Mouse (Mus musculus) mouse embryonic stem cell (cell line): ENCODE results near the gene Rfxap.
"Not testable (repeated sequence)": the region's sequence is repeated elsewhere in the genome, so short reads cannot be mapped to it uniquely, and the experiment has no call there.

ENCODE experiments used
- in situ Hi-C, 2 experiments: fragments of 300-500 bp; cut with MboI; formaldehyde crosslinking; loops; 1 replicate in 1 of 2; 3 replicates in 1 of 2; pipeline ENCODE4 v1.14.3; 2019 to 2020; ENCODE audit warnings: low sequenced_read_pairs in 2 of 2, low pct_unique_long_range_greater_than_20kb in 1 of 2, mixed read lengths in 1 of 2; ENCODE audit not compliant: unreplicated experiment in 1 of 2

Rfxap gene

GRCm38 (mm10) chr3:54773613-54774012 lies 34.0 kb downstream of the Rfxap start:
- in situ Hi-C loops, result no loop called here

DNA sequence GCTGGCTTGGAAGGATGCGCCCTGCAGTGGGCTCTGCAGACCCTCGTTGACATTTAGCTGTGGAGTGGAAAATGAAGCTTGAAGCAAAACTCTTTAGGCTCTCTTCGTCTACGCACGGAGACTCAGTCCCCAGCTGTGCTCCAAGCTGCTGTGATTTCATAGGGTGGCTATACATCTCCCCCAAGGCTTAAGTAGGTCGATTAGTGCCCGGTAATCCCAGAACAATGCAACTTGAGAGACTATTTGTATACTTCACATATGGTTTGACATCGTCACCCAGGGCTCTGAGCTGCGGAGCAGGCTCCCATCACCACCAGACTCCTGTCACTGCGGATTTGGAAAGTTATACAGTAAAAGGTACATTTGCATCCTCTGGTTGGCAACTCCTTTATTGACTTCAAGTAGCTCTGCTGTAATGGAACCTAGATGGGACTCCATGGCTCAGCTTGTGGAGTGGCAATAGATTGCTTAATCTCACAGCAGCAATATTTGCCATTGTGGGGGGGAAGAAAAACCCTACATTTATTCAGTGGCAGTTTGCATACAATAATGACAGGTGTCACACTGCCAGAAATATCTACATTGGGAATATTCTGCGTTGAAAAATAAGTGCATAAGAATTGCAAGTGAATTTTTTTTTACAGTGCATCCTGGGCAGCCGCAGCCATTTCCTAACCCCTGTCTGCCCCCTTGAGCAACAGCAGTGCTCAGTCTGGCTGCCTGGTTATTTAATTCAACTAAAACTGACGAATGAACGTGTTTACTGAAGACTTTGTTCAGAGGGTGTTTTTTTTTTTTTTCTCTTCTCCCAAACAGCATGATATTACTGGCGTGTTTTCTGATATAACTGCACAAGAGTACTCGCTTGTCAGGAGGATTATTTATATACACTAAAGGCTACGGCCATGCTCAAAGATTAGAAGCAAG lies 38.0 kb downstream of the Rfxap start:
- in situ Hi-C loops, result no loop called here

DNA sequence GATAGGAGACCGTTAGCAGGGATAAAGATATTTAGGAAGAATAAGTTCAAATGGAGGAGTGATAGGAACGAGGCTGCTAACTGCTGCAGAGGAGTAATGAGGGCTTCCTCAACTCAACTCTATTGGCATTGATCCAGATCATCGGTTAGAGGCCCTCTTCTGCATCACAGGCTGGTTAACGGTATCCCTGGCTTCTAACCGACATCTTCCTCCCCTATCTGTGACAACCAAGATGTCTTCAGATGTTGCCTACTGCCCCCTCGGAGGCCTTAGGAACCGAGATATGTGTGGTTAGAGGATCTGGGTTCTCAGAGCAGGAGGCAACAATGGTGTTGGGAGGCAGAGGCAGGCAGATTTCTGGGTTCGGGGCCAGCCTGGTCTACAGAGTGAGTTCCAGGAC lies 39.0 kb downstream of the Rfxap start:
- in situ Hi-C loops, result no loop called here

DNA sequence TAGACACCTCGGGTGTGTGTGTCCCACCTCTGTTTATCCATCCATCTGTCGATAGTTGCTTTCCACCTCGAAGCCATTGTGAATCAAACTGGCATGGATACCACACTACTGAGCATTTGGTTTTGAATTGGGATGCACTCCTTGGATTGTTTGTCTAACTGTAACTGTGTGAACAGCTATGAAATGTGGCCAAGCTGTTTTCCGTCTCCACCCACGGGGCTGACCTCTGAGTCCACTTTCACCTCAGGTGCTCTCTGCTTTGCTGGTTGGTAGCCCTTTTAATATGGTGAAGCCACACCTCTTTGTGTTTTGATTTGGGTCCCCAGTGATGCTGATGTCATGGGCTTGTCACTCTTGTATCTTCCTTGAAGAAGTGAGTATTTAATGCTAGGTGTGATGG lies 40.8 kb downstream of the Rfxap start:
- in situ Hi-C loops, result no loop called here

- in situ Hi-C loops, result no loop called here
These were observed 41.6 kb downstream of the Rfxap start for GRCm38 (mm10) chr3:54766034-54766433.

DNA sequence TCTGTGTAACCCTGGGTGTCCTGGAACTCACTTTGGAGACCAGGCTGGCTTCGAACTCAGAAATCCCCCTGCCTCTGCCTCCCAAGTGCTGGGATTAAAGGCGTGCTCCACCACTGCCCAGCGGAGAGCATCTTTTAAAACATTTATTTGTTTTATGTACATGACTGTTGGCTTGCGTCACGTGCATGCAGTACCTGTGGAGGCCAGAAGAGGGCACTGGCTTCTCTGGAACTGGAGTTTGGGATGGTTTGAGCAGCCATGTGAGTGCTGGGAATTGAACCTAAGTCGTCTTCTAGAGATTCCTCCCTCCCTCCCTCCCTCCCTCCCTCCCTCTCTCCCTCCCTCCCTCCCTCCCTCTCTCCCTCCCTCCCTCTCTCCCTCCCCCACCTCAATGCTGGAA lies 42.1 kb downstream of the Rfxap start:
- in situ Hi-C loops, result not testable (repeated sequence)

GRCm38 (mm10) chr3:54764418-54764817 lies 43.2 kb downstream of the Rfxap start:
- in situ Hi-C loops, result no loop called here

DNA sequence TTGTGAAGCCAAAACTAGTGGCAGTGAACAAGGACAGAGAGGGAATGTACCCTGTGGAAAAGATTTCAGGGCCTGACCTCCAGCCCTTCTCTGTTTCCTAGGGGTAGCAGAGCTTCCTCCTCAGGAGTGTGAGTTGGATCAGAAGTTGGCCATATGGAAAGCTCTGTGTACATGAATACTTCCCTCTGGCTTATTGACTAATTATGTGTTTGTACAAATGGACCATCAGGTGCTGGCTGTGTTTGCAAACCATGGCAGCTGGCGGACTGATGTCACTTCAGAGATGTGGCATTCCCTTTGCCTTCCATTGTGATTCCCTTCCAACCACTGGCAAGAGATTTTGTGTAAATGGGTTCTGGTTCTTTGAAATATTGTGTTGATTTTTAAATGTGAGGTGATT lies 46.3 kb downstream of the Rfxap start:
- in situ Hi-C loops, result no loop called here

DNA sequence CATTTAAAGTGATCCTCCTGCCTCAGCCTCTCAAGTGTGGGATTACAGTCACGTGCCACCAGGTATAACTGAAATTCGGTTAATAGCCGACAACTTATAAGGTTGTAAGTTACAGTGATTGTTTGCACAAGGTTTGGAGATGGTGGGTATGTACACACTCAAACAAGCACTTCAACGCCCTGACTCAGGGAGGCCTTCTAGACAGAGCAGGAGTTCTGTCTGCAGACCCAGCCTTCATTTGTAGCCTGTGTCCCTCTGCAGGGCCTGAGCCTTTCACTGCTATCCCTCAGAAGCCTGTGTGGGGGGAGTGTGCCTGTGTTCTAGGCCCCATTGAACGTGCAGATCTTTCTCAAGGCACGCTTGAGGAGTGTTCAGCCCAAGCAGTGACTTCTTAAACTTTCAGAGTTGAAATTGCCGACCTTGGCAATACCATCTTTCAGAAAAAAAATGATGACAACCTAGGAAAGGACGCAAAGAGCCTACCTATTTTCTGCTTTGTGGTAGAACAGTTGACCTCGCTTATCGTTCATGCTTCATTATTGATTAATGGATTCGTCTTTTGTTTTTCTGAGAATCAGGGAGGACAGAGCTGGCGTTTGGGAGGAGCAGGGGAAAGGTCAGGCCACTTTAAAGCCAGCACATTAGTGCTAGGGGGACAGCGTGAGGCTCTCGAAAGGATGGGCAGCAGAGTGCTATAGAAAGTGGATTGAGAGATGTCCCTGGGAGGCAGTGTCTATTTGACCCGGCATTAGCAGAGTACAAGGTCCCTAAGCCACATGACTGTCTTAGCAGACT lies 47.1 kb downstream of the Rfxap start:
- in situ Hi-C loops, result no loop called here

- in situ Hi-C loops, result no loop called here
These were observed 48.4 kb downstream of the Rfxap start for GRCm38 (mm10) chr3:54759211-54759610.

GRCm38 (mm10) chr3:54757446-54757845 lies 50.1 kb downstream of the Rfxap start:
- in situ Hi-C loops, result no loop called here

DNA sequence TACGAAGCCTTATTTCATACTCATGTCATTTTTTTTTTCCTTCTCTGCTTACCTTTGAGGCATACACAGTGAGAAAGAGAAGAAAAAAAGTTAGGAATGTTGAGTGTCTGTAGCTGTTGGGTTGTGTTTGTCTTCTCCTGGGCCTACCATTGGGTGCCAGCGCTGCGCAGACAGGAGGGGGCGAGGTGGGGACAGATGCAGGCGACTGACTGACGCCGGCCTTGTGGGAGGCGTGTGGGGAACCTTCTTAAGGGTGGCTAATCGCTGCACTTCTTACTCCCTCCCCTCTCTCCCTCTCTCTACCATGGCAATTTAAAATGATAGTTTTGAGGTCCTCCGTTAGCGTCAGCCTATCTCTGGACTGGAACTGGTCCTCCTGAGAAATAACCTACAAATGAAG lies 51.5 kb downstream of the Rfxap start:
- in situ Hi-C loops, result no loop called here

GRCm38 (mm10) chr3:54755145-54756041 lies 52.2 kb downstream of the Rfxap start, which contains the start of gene Smad9:
TSS of gene Smad9 (plus strand) at chr3:54755582.
- in situ Hi-C loops, result no loop called here

DNA sequence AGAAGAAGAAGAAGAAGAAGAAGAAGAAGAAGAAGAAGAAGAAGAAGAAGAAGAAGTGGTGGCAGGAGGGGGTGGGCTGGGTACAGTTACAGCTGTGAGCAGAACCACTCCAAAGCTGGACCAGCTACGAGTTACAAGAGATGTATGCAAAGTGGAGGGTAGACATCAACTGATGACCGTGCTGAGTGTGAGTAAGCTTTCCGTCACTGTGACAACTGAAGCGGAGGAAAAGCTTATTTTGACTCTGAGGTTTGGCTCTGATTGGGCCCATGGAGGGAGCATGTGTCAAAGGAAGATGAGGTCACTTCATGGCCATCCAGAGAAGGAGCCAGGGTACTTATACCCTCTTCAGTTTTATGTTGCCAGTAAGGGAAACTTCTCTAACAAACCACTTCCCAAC lies 54.2 kb downstream of the Rfxap start:
- in situ Hi-C loops, result no loop called here
